8 mouse cellular contexts compared by ENCODE assay signal in the genomic region with DNA sequence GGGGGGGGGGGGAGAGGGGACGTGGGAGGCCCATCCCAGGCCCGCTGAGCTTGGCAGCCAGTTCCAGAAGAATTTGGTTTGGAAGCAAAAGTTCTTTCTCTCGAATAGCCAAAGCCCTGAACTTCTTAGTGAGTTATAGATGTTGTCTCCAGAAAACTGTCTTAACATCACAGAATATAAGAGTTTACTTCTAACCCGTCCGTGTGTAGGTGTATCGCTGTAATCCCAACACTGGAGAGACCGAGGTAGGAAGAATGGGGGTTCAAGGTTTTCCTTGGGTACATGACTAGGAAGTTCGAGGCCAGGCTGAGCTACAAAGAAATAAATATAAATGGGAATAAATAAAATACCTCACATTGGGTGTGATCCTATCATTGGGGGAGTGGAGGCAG. TPM values are rescaled to one million over a fixed set of nuclear protein-coding genes. Genes with fewer than 3 reads are reported as not detected.
A peak's percentile ranks its signal among the peaks of the same experiment; 100 is the strongest.
DNase-seq lines count a peak whose midpoint lies in the region; ATAC-seq and TF ChIP-seq lines count a peak whose summit lies in the region.

No protein-coding gene starts in this region.

- peak overlapping the region; percentile 56 for H3K4me2 ChIP-seq in liver, embryonic 11.5 days
- peak overlapping the region; percentile 80 for H3K4me2 ChIP-seq in forebrain, embryonic 13.5 days
- H3K4me2 ChIP-seq in limb, embryonic 13.5 days (replicated peaks), result peak overlapping the region; percentile 74
- H3K4me2 ChIP-seq in stomach, embryonic 14.5 days (replicated peaks; ENCODE audit: low read depth, low read length), result no peak overlapping the region; the same call in 1 of the 2 replicates

- no peak for TF ChIP-seq POLR2A in thymus, adult 2 months (IDR thresholded peaks at IDR 0.05; ENCODE audit: control insufficient read depth, extremely low read depth, insufficient read depth, low read length, poor library complexity)

- ATAC-seq in liver, embryonic 11.5 days (replicated peaks; ENCODE audit: low FRiP score), result no peak
- no peak for ATAC-seq in forebrain, embryonic 13.5 days
- peak; percentile 6 for ATAC-seq in limb, embryonic 13.5 days (ENCODE audit: low FRiP score, low read depth)
- ATAC-seq in stomach, embryonic 14.5 days (ENCODE audit: insufficient number of reproducible peaks, insufficient read depth, low FRiP score, low read depth), result 0 out of 2 replicates have a peak, but pooled peaks have one; percentile 1

- H3K4me3 ChIP-seq in liver, embryonic 11.5 days (ENCODE audit: low read depth, low read length), result peak overlapping the region; percentile 92
- H3K4me3 ChIP-seq in forebrain, embryonic 13.5 days, result peak overlapping the region; percentile 90
- peak overlapping the region; percentile 88 for H3K4me3 ChIP-seq in limb, embryonic 13.5 days
- peak overlapping the region; percentile 69; the same call in 1 of the 2 replicates for H3K4me3 ChIP-seq in stomach, embryonic 14.5 days (ENCODE audit: low read depth, low read length)
- H3K4me3 ChIP-seq in thymus, adult 2 months (ENCODE audit: control insufficient read depth, insufficient read depth, low read length), result no peak overlapping the region

- H3K9ac ChIP-seq in liver, embryonic 11.5 days (ENCODE audit: low read depth, low read length), result peak overlapping the region; percentile 38; the same call in 1 of the 2 replicates
- H3K9ac ChIP-seq in forebrain, embryonic 13.5 days, result peak overlapping the region; percentile 92; the same call in 1 of the 2 replicates
- H3K9ac ChIP-seq in limb, embryonic 13.5 days, result 0 out of 2 replicates have a peak overlapping the region, but pooled peaks have one; percentile 19
- H3K9ac ChIP-seq in stomach, embryonic 14.5 days (replicated peaks; ENCODE audit: low read depth, low read length), result no peak overlapping the region

- no peaks in the 10 kb centered on the region for H3K27me3 ChIP-seq in liver, embryonic 11.5 days (replicated peaks; ENCODE audit: control insufficient read depth, insufficient read depth, low read length)
- H3K27me3 ChIP-seq in forebrain, embryonic 13.5 days, result no peaks in the 10 kb centered on the region
- no peaks in the 10 kb centered on the region for H3K27me3 ChIP-seq in limb, embryonic 13.5 days
- no peaks in the 10 kb centered on the region for H3K27me3 ChIP-seq in stomach, embryonic 14.5 days (ENCODE audit: control insufficient read depth, insufficient read depth, low read length)
- H3K27me3 ChIP-seq in thymus, adult 2 months (ENCODE audit: control insufficient read depth, insufficient read depth, low read length), result no peaks in the 10 kb centered on the region

- no peak for TF ChIP-seq CTCF in thymus, adult 2 months (IDR thresholded peaks at IDR 0.05; ENCODE audit: borderline replicate concordance, control insufficient read depth, extremely low read depth, insufficient read depth, low read length, poor library complexity)

- WGBS in liver, embryonic 11.5 days, result 43% methylated on average over 7 of the region's 8 CpGs
- WGBS in forebrain, embryonic 13.5 days, result 47% methylated on average over 8 of the region's 8 CpGs
- WGBS in limb, embryonic 13.5 days, result 49% methylated on average over 7 of the region's 8 CpGs
- WGBS in stomach, embryonic 14.5 days, result 35% methylated on average over 8 of the region's 8 CpGs
- WGBS in thymus, adult 2 months, result 45% methylated on average over 7 of the region's 8 CpGs

- H3K9me3 ChIP-seq in liver, embryonic 11.5 days (ENCODE audit: control insufficient read depth, low read length), result no peaks in the 10 kb centered on the region
- H3K9me3 ChIP-seq in forebrain, embryonic 13.5 days (replicated peaks), result no peaks in the 10 kb centered on the region
- no peaks in the 10 kb centered on the region for H3K9me3 ChIP-seq in limb, embryonic 13.5 days
- no peaks in the 10 kb centered on the region for H3K9me3 ChIP-seq in stomach, embryonic 14.5 days (ENCODE audit: control insufficient read depth, low read depth, low read length)

- no peak for DNase-seq in liver, embryonic 11.5 days (ENCODE audit: low spot score)
- DNase-seq in liver, result no peak
- DNase-seq in yolk sac, embryonic 10.5 days (ENCODE audit: low spot score), result no peak
- no peak for DNase-seq in thymus, postnatal 4 days
- no peak for DNase-seq in thymus, adult 2 months

- H3K36me3 ChIP-seq in liver, embryonic 11.5 days (ENCODE audit: control insufficient read depth, insufficient read depth, low read length), result no peaks in the 10 kb centered on the region; the same call in 1 of the 2 replicates
- H3K36me3 ChIP-seq in forebrain, embryonic 13.5 days (ENCODE audit: poor library complexity, severe bottlenecking), result peaks cover 4% of the 10 kb centered on the region; the same call in 1 of the 2 replicates
- H3K36me3 ChIP-seq in limb, embryonic 13.5 days, result peaks cover 4% of the 10 kb centered on the region
- H3K36me3 ChIP-seq in stomach, embryonic 14.5 days (ENCODE audit: control insufficient read depth, insufficient read depth, low read length), result peaks cover 3% of the 10 kb centered on the region; the same call in 1 of the 2 replicates
- no peaks in the 10 kb centered on the region for H3K36me3 ChIP-seq in thymus, adult 2 months (ENCODE audit: control insufficient read depth, insufficient read depth, low read length)

- peaks cover 15% of the 10 kb centered on the region for H3K4me1 ChIP-seq in liver, embryonic 11.5 days (replicated peaks; ENCODE audit: control insufficient read depth, insufficient read depth, low read length)
- H3K4me1 ChIP-seq in forebrain, embryonic 13.5 days, result peaks cover 17% of the 10 kb centered on the region
- peaks cover 11% of the 10 kb centered on the region for H3K4me1 ChIP-seq in limb, embryonic 13.5 days
- H3K4me1 ChIP-seq in stomach, embryonic 14.5 days (ENCODE audit: control insufficient read depth, insufficient read depth, low read length), result peaks cover 13% of the 10 kb centered on the region
- peaks cover 2% of the 10 kb centered on the region for H3K4me1 ChIP-seq in thymus, adult 2 months (replicated peaks; ENCODE audit: control insufficient read depth, insufficient read depth, low read length)

- no peak overlapping the region; the same call in 1 of the 2 replicates for H3K27ac ChIP-seq in liver, embryonic 11.5 days (ENCODE audit: low read depth, low read length)
- no peak overlapping the region for H3K27ac ChIP-seq in forebrain, embryonic 13.5 days
- no peak overlapping the region for H3K27ac ChIP-seq in limb, embryonic 13.5 days
- no peak overlapping the region for H3K27ac ChIP-seq in stomach, embryonic 14.5 days (ENCODE audit: low read length)
- H3K27ac ChIP-seq in thymus, adult 2 months (ENCODE audit: control insufficient read depth, insufficient read depth, low read length), result no peak overlapping the region

RNA-seq across cellular contexts. Expression of a gene that starts 0.4 kb away (rescaled TPM):
- 79.5 and 80.7 TPM in 2 replicates for polyA plus RNA-seq in liver, embryonic 11.5 days (2014; fragmentation: Nextera tagmentation; extraction: Ambion mirVana)
- 63.0 and 65.2 TPM in 2 replicates for polyA plus RNA-seq in forebrain, embryonic 13.5 days (2015; fragmentation: Nextera tagmentation; extraction: Ambion mirVana)
- polyA plus RNA-seq in limb, embryonic 13.5 days (2015; fragmentation: Nextera tagmentation; extraction: Ambion mirVana), result 53.8 and 56.2 TPM in 2 replicates
- polyA plus RNA-seq in stomach, embryonic 14.5 days (2014; fragmentation: Nextera tagmentation; extraction: Ambion mirVana), result 57.2 and 61.2 TPM in 2 replicates
- polyA plus RNA-seq in thymus, adult 2 months (2012; rRNA removed), result 8.0 and 10.4 TPM in 2 replicates

RNA-seq across cellular contexts. Expression of a gene that starts 17.3 kb away (rescaled TPM):
- 10.3 and 11.6 TPM in 2 replicates for polyA plus RNA-seq in liver, embryonic 11.5 days (2014; fragmentation: Nextera tagmentation; extraction: Ambion mirVana)
- polyA plus RNA-seq in forebrain, embryonic 13.5 days (2015; fragmentation: Nextera tagmentation; extraction: Ambion mirVana), result 19.4 and 23.4 TPM in 2 replicates
- 13.7 and 19.6 TPM in 2 replicates for polyA plus RNA-seq in limb, embryonic 13.5 days (2015; fragmentation: Nextera tagmentation; extraction: Ambion mirVana)
- polyA plus RNA-seq in stomach, embryonic 14.5 days (2014; fragmentation: Nextera tagmentation; extraction: Ambion mirVana), result 9.4 and 13.6 TPM in 2 replicates
- polyA plus RNA-seq in thymus, adult 2 months (2012; rRNA removed), result 125 and 155 TPM in 2 replicates

RNA-seq across cellular contexts. Expression of a gene that starts 36.9 kb away (rescaled TPM):
- polyA plus RNA-seq in liver, embryonic 11.5 days (2014; fragmentation: Nextera tagmentation; extraction: Ambion mirVana), result 420 and 459 TPM in 2 replicates
- 700 and 710 TPM in 2 replicates for polyA plus RNA-seq in forebrain, embryonic 13.5 days (2015; fragmentation: Nextera tagmentation; extraction: Ambion mirVana)
- polyA plus RNA-seq in limb, embryonic 13.5 days (2015; fragmentation: Nextera tagmentation; extraction: Ambion mirVana), result 403 and 448 TPM in 2 replicates
- 351 and 380 TPM in 2 replicates for polyA plus RNA-seq in stomach, embryonic 14.5 days (2014; fragmentation: Nextera tagmentation; extraction: Ambion mirVana)
- polyA plus RNA-seq in thymus, adult 2 months (2012; rRNA removed), result 247 and 273 TPM in 2 replicates

Comparison
In these comparisons a context has a peak if more than half of its experiments do, and no peak if none do; other contexts are left out.
1. ATAC-seq: peak in limb, embryonic 13.5 days (single experiment) and stomach, embryonic 14.5 days (single experiment); none in liver, embryonic 11.5 days (single experiment) and forebrain, embryonic 13.5 days (single experiment).